Mouse (Mus musculus) myocyte (in vitro differentiated cells): ENCODE measurements at regions not wholly inside any gene's neighbourhood (a gene's known extent, or its start where the extent isn't known, plus 50 kb on each side); places are given as distances from the start of the nearest gene placed in this dataset.

Source experiments
- H3K27me3 ChIP-seq: one replicate; pipeline ENCODE4 v1.6.1; 2011; ENCODE audit not compliant: control insufficient read depth, insufficient read depth, insufficient read length
- H3K36me3 ChIP-seq: one replicate; pipeline ENCODE4 v1.6.1; 2011; ENCODE audit not compliant: control insufficient read depth, insufficient read depth
- H3K4me2 ChIP-seq: one replicate; pipeline ENCODE4 v1.6.1; 2011; ENCODE audit warnings: low read depth, control low read depth
- H3K4me3 ChIP-seq: one replicate; pipeline ENCODE4 v1.5.1; 2011; ENCODE audit warnings: mild to moderate bottlenecking, control low read depth, moderate library complexity
- H3K79me2 ChIP-seq: one replicate; pipeline ENCODE4 v1.6.1; 2011; ENCODE audit not compliant: control insufficient read depth, insufficient read depth
- H3ac ChIP-seq: one replicate; pipeline ENCODE4 v1.6.1; 2011; ENCODE audit not compliant: control insufficient read depth, insufficient read length
- CEBPB ChIP-seq: IDR thresholded peaks from 2 replicates; pipeline ENCODE4 v1.6.1; 2011; ENCODE audit warnings: mild to moderate bottlenecking, moderate library complexity; ENCODE audit not compliant: poor library complexity, insufficient read depth, severe bottlenecking
- E2F4 ChIP-seq: IDR thresholded peaks from one replicate; pipeline ENCODE4 v1.6.1; 2011; ENCODE audit warnings: mild to moderate bottlenecking, control low read depth, moderate library complexity; ENCODE audit not compliant: insufficient read depth
- MAX ChIP-seq: IDR thresholded peaks from one replicate; pipeline ENCODE4 v1.6.1; 2011; ENCODE audit warnings: low read depth, mild to moderate bottlenecking, control low read depth
- MYOD1 ChIP-seq, 3 experiments: IDR thresholded peaks; one replicate each; pipeline ENCODE4 v1.6.1; 2011; ENCODE audit warnings: control low read depth in 2 of 3, low read depth in 2 of 3, mild to moderate bottlenecking in 2 of 3, moderate library complexity in 1 of 3; ENCODE audit not compliant: insufficient read length in 2 of 3, control insufficient read depth in 1 of 3
- MYOG ChIP-seq, 3 experiments: IDR thresholded peaks; one replicate each; pipeline ENCODE4 v1.6.1; 2011; ENCODE audit warnings: control low read depth in 2 of 3, low read depth in 2 of 3, mild to moderate bottlenecking in 2 of 3; ENCODE audit not compliant: insufficient read length in 2 of 3, control insufficient read depth in 1 of 3, insufficient read depth in 1 of 3
- POLR2A ChIP-seq: IDR thresholded peaks from one replicate; pipeline ENCODE4 v1.6.1; 2011; ENCODE audit warnings: low read depth, mild to moderate bottlenecking, control low read depth, moderate library complexity; ENCODE audit not compliant: insufficient read length
- POLR2AphosphoS2 ChIP-seq: IDR thresholded peaks from one replicate; pipeline ENCODE4 v1.6.1; 2011; ENCODE audit warnings: low read depth, control low read depth; ENCODE audit not compliant: insufficient read length
- REST ChIP-seq: IDR thresholded peaks from one replicate; pipeline ENCODE4 v1.6.1; 2011; ENCODE audit warnings: mild to moderate bottlenecking, control low read depth, moderate library complexity; ENCODE audit not compliant: insufficient read depth, insufficient read length
- SRF ChIP-seq: IDR thresholded peaks from one replicate; pipeline ENCODE4 v1.6.1; 2011; ENCODE audit warnings: low read depth; ENCODE audit not compliant: control insufficient read depth, insufficient read length
- TCF12 ChIP-seq: IDR thresholded peaks from one replicate; pipeline ENCODE4 v1.6.1; 2011; ENCODE audit warnings: mild to moderate bottlenecking, control low read depth; ENCODE audit not compliant: poor library complexity, insufficient read depth, severe bottlenecking
- TCF3 ChIP-seq: IDR thresholded peaks from one replicate; pipeline ENCODE4 v1.6.1; 2011; ENCODE audit warnings: low read depth, control low read depth; ENCODE audit not compliant: insufficient read length
- USF1 ChIP-seq: IDR thresholded peaks from one replicate; pipeline ENCODE4 v1.6.1; 2011; ENCODE audit warnings: low read depth, mild to moderate bottlenecking, control low read depth, moderate library complexity

DNA sequence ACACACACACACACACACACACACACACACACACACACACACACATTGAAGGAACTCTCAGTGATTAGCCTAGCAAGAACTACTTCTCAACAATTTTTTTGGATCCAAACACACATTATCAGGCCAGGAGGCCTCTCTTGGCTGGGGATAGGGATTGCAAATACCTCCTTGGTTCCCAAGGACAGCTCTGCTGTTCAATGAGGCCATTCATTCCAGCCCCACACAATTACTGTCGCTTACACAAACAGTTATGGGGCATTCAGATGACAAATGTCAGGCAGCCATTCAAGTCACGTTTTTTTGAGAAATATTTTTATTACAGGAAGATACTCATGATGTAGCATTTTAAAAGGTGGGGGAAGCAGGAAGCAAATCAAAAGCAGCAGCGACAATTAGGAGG is 540.1 kb downstream of the Dhx35 start:
- Histone ChIP-seq H3ac (no peak overlapping the region), H3K36me3 (no peaks in the 10 kb centered on the region), H3K27me3 (no peaks in the 10 kb centered on the region), H3K4me2 (no peak overlapping the region), H3K4me3 (no peak overlapping the region), H3K79me2 (no peaks in the 10 kb centered on the region)
- TF ChIP-seq REST (no peak), TCF12 (no peak), SRF (no peak), POLR2A (no peak), MAX (no peak), USF1 (no peak), CEBPB (no peak), POLR2AphosphoS2 (no peak), TCF3 (no peak), MYOG (IDR thresholded peaks at IDR 0.05; ENCODE audit: control insufficient read depth in 1 of 3, insufficient read depth in 1 of 3, insufficient read length in 2 of 3, low read depth in 2 of 3) (no peak), MYOD1 (IDR thresholded peaks at IDR 0.05; ENCODE audit: control insufficient read depth in 1 of 3, insufficient read length in 2 of 3, low read depth in 2 of 3) (no peak), E2F4 (no peak)

DNA sequence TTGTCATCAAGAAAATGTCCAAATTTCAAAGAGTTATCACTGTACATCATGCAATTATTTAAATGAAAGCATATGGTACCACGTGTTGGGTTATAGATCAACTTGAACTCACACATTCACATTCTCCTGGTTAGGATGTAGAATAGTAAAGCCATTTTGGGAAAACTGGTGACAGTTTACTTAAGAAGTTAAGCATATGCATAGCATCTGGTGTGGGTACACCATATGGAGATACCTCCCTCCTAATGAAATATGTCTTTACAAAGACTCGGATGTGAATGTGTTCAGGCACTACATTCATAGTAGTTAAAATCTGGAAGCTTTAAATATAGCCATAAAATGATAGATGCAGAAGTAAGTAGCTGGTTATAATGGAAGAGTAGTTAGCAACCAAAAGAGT is 542.0 kb downstream of the Dhx35 start:
- no peaks in the 10 kb centered on the region for H3K27me3 ChIP-seq
- H3K36me3 ChIP-seq: no peaks in the 10 kb centered on the region
- H3K4me3 ChIP-seq: no peak overlapping the region
- TF ChIP-seq E2F4 (no peak), POLR2AphosphoS2 (no peak)
- H3K4me2 ChIP-seq: no peak overlapping the region
- no peaks in the 10 kb centered on the region for H3K79me2 ChIP-seq
- H3ac ChIP-seq: no peak overlapping the region

DNA sequence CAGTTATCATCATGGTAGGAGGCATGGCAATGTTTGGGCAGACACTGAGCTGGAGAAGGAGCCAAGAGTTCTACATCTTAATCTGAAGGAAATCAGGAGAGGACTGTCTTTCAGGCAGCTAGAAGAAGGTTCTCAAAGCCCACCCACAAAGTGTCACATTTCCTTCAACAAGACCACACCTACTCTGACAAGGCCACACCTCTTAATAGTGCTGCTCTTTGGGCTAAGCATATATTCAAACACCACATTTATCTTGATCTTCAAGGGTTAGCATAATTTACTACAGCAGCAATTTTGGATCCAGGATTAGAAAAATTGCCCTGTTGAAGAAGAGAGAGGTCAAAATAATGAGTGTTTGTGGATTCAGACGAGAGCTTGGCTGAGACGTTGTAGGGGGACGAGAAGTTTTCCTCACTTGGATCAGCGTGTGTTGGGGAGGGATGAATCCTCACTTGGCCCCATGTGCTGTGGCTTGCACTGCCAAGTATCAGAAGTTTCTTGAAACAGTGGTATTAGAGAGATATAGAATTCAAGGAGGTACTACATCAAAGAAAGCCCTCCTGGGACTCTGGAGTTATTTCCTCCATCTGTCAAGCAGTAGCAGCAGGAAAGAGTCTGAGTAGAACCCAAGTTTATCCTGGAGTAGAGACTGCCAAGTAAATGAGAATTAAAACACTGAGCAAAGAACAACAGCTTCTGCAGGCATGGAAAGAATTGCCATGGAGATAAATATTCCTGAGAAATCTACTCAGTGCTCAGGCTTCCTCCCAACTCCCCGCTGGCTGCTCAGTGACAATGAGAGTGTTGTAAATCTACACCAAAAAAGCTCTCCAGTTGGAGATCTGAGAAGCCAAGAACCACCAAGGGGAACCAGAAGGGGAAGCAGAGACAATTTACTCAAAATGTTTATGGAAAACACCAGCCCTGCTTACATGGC is 549.3 kb downstream of the Dhx35 start:
- Histone ChIP-seq H3K4me2 (no peak overlapping the region), H3K4me3 (no peak overlapping the region), H3K79me2 (no peaks in the 10 kb centered on the region), H3ac (no peak overlapping the region), H3K27me3 (no peaks in the 10 kb centered on the region), H3K36me3 (no peaks in the 10 kb centered on the region)
- TF ChIP-seq REST (no peak), MAX (no peak), MYOG (IDR thresholded peaks at IDR 0.05; ENCODE audit: control insufficient read depth in 1 of 3, insufficient read depth in 1 of 3, insufficient read length in 2 of 3, low read depth in 2 of 3) (no peak), POLR2AphosphoS2 (no peak), E2F4 (no peak), POLR2A (no peak), MYOD1 (IDR thresholded peaks at IDR 0.05; ENCODE audit: control insufficient read depth in 1 of 3, insufficient read length in 2 of 3, low read depth in 2 of 3) (no peak), SRF (no peak), TCF3 (no peak), CEBPB (no peak), TCF12 (no peak), USF1 (no peak)

DNA sequence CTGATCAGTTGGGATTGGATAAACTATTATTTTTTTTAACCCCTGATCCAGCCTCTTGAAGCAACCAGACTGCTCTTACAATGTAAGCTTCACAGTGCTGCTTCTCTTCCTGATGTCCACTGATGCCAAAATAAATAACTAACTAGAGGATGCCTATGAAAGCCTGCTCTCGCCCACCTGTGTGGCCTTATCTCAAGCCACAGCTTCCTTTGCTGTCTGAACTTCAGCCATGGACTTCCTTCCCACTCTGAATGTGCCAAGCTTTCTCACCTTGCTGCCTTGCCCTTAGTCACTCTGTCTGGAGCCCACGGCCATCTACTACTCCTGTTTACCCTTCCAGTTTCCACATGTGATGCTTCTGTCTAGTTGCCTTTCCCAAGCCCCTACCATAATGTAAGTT is 559.6 kb downstream of the Dhx35 start:
- no peak overlapping the region for H3K4me2 ChIP-seq
- H3K79me2 ChIP-seq: no peaks in the 10 kb centered on the region
- no peaks in the 10 kb centered on the region for H3K36me3 ChIP-seq
- no peak overlapping the region for H3K4me3 ChIP-seq
- H3ac ChIP-seq: no peak overlapping the region
- no peak for TF ChIP-seq USF1
- TF ChIP-seq POLR2AphosphoS2: no peak
- TF ChIP-seq CEBPB: no peak
- no peak for TF ChIP-seq POLR2A
- no peak for TF ChIP-seq TCF3
- H3K27me3 ChIP-seq: no peaks in the 10 kb centered on the region

DNA sequence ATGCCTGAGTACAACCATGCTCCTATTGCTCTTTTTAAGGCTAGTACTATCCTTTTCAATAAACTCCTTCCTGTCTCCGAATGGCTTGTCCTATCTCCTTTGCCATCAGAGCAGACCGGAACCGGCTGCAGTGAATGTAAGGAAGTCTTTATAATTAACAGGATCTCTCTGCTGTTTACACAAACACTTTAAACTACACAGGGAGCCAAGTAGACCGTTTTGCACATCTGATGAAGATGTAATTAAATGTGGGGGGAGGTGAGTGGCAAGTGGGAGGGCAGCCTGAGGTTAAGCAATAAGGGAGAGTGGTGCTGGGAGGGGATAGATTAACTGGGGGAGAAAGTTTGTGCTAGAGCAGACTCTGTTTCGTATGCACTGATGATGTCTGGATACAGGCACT is 561.9 kb downstream of the Dhx35 start:
- H3K4me3 ChIP-seq: no peak overlapping the region
- no peak overlapping the region for H3K4me2 ChIP-seq

More for the DNA sequence above, 561.9 kb downstream of the Dhx35 start:
- Histone ChIP-seq H3K36me3 (no peaks in the 10 kb centered on the region), H3ac (no peak overlapping the region), H3K79me2 (no peaks in the 10 kb centered on the region), H3K27me3 (no peaks in the 10 kb centered on the region)
- TF ChIP-seq USF1 (no peak), SRF (no peak), CEBPB (no peak), TCF3 (no peak)
